Mouse (Mus musculus) gastrocnemius, adult 18-20 months (tissue): Measurements from ENCODE around the gene Il18bp. TPM values are rescaled to one million over a fixed set of nuclear protein-coding genes. Genes with fewer than 3 reads are reported as not detected.
A peak's percentile ranks its signal among the peaks of the same experiment; 100 is the strongest.

Source experiments
- DNase-seq: peaks from one replicate; pipeline ENCODE4 v3.0.0; 2021; ENCODE audit warnings: low spot score
- total RNA-seq, 2 experiments: library from RNA; stranded (reverse); gene quantifications; 2 replicates each; pipeline ENCODE4 v1.2.3; 2021

Il18bp gene
- total RNA-seq, 2 experiments from 2014 or later = 1.5 to 2.3 TPM

DNA sequence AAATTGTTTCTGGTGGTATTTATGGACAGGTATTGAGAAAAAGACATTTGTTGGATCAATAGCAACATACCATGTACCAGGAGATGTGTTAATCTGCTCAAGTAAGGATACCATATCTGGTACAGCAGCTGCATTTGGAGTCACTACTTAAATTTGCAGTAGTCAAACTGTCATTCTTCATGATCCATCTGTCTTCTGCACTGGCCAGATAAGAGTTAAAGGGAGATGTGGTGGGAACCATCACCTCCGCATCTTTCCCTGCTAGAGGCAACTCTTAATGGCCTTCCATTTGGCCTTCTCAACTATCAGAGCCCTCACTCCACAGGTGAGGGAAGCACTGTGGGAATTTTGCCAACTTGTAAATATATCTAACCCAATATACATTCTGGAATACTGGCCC lies 12.0 kb downstream of the Il18bp start:
- no peak for DNase-seq

DNA sequence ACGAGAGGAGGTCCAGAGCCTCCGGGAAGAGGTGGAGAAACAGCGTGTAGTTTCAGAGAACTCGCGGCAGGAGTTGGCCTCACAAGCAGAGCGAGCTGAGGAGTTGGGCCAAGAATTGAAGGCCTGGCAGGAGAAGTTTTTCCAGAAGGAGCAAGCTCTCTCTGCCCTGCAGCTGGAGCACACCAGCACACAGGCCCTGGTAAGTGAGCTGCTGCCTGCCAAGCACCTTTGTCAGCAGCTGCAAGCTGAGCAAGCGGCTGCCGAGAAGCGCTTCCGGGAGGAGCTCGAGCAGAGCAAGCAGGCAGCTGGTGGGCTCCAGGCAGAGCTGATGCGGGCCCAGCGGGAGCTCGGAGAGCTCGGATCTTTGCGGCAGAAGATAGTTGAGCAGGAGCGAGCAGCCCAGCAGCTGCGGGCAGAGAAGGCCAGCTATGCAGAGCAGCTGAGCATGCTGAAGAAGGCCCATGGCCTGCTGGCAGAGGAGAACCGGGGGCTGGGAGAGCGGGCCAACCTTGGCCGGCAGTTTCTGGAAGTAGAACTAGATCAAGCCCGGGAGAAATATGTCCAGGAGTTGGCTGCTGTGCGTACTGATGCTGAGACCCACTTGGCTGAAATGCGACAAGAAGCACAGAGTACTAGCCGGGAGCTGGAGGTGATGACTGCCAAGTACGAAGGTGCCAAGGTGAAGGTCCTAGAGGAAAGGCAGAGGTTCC lies 17.4 kb downstream of the Il18bp start:
- DNase-seq = peak; percentile 63

DNA sequence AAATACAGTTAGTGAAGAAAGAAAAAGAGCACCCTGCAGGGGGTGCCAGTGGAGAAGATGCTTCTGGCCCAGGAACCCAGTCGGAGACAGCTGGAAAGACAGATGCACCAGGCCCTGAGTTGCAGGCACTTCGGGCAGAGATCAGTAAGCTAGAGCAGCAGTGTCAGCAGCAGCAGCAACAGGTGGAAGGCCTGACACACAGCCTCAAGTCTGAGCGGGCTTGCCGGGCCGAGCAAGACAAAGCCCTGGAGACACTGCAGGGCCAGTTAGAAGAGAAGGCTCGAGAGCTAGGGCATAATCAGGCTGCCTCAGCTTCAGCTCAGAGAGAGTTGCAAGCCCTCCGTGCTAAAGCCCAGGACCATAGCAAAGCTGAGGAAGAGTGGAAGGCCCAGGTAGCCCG lies 18.2 kb downstream of the Il18bp start:
- no peak for DNase-seq

DNA sequence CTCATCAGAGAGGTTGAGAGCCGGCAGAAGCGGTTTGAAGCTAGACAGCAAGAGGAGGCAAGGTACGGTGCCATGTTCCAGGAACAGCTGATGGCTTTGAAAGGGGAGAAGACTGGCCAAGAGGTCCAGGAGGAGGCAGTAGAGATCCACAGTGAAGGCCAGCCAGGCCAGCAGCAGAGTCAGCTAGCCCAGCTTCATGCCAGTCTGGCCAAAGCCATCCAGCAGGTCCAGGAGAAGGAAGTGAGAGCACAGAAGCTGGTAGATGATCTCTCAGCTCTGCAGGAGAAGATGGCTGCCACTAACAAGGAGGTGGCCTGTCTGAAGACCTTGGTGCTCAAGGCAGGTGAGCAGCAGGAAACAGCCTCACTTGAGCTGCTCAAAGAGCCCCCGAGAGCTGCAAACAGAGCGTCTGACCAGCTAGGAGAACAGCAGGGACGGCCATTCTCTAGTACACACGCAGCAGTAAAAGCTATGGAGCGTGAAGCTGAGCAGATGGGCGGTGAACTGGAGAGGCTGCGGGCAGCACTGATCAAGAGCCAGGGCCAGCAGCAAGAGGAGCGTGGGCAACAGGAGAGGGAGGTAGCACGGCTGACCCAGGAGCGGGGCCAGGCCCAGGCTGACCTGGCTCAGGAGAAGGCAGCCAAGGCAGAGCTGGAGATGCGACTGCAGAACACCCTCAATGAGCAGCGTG lies 18.9 kb downstream of the Il18bp start:
- DNase-seq = no peak

DNA sequence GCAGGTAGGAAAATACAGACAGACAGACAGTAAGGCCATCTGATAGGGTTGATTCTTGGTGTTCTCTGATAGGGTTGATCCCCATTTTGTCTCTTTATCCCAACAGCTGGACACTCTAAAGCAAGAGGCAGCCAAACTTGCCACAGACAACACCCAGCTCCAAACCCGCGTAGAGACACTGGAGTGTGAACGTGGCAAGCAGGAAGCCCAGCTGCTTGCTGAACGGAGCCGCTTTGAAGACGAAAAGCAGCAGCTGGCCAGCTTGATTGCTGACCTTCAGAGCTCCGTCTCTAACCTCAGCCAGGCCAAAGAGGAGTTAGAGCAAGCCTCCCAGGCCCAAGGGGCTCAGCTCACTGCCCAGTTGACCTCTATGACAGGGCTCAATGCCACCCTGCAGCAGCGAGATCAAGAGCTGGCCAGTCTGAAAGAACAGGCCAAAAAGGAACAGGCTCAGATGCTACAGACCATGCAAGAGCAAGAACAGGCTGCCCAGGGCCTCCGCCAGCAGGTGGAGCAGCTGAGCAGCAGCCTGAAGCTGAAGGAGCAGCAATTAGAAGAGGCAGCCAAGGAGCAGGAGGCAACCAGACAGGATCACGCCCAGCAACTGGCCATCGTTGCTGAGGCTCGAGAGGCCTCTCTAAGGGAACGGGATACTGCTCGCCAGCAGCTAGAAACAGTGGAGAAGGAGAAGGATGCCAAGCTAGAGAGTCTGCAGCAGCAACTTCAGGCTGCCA lies 20.1 kb downstream of the Il18bp start:
- DNase-seq = peak; percentile 92

DNA sequence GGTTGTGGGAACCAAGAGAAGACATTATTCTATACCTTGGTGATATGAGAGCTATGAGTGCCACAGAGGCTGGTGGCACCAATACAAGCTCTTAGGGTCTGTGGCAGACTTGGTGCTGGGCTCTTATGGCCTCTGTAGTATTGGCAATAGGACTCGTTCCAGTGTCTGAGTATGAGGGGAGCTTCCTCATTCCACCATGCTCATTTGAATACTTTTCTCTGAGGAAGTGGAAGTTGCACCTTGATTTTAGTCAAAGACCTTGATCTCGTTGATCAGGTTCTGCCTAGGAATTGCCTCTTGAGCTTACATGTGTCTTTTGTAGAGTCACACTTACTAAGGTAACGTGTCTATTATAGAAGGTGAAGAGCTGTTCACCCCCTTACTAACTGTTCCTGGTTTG lies 24.2 kb downstream of the Il18bp start:
- no peak for DNase-seq

DNA sequence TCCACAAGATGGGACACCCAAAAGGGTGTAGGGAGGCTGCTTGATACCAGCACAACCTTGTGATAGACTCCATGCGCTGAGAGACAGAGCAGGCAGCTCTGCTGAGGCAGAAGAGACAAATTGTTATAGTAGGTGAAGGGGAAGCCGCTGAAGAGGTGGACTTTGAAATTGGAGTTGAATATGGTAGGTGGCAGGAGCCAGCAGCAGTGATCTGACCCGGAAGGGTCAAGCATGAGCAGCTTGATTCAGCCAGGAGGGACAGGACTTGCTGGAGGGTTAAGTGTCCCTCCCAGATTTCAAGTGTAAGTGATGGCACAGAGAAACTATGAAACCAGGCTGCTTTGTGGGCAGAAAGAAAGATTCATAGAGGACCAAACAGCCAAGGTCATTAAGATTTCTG lies 33.4 kb downstream of the Il18bp start:
- DNase-seq = no peak

DNA sequence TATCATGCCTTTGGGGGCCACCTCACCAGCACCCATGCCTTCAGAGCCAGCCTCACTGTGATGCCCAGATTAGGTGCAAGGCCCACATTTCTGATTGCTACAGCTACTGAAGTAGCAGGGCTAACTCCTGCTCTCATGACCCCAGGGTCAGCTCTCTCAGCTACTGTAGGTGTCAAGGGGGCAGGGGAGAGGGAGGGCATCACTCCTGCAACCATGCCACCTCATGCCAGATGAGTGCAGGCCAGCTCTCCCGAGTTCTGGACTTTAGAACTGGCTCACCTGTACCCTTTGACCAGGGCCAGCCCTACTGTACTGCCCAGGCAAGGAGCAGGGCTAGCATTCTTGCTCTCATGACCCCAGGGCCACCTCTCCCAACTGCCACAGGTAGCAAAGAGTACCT lies 35.8 kb downstream of the Il18bp start:
- DNase-seq = no peak

DNA sequence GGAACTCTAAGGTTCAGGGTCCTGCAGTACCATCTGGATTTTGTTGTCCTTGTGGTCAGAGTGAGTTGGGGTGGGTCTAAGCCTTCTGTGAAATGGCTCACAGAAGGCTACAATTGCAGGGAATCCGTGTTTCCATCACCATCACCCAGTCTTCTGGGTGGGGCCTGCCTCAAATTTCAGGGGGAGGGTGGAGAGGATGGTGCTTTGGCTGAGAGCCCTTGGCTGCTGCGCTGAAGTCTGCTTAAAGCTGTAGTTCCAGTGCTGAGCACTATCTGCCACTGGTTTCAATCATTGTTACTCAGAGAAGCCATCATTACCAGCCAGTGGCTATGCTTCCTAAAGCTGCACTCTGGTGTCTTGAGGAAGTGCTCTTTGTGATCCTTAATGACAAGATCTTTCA lies 44.0 kb downstream of the Il18bp start:
- peak; percentile 77 for DNase-seq

DNA sequence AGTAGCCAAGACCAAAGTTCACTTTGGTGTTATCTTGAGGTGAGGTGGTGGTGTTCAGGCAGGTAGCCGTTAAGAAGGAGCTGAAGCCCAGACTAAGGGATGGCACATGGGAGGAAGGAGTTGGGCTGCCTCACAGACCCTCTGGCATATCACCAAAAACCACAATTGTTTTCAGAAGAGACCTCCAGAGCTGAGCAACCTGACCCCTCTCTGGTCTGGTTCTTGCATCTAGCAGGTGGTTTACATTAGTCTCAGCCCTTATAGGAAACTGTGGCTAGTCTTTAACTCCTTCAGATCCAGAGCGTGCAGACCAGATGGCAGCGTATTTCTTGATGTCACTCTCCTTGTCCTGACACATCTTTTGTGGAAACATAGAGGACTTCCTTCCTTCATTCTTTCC lies 44.8 kb downstream of the Il18bp start:
- DNase-seq = no peak

DNA sequence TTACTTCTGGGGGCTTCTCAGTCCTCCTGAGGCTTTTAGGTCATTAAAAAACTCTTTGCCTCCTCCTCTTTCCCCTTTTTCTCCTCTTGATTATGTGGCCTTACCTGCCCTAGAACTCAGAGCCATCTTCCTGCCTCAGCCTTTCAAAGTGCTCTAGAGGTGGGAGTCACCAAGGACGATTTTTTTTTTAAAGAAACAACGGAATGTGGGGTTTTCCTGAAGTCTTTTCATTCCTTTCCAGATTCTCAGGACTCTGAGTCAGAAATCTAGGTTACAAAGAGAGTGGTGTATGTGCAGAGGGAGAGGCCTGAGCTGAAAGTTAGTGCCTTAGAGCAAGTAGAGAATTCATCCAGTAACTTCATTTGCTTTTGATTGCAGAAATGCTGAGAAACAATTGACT lies 46.8 kb downstream of the Il18bp start:
- DNase-seq = no peak

DNA sequence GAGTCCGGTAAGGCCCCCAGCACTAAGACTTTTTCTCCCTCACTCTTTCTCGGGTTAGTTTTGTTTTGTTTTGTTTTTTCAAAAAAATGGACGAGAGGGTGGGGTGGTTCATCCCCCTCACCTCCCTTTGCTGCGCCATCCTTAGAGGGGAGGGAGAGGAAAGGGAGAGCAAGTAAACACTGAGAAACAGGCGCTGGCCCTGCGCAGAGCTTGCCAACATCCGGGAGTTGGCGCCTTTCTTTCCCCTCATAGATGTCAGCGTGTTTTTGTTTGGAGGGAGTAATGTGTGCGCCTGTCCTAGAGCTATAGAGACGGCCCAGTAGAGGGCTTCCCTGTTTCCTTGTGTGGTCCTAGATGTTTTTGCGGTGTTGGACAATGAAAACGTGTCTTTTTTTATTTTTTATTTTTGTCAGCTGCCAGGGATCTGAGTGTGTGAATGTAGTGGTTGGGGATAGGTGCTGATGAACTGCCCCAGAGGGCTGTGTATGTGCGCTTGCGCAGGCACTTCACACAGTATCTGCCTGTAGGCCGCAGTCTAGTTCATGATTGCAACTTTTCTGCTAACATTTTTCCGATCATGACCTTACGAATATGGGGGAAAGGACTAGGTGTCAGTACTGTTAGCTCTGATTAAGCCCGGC lies 47.5 kb downstream of the Il18bp start:
- peak; percentile 76 for DNase-seq

DNA sequence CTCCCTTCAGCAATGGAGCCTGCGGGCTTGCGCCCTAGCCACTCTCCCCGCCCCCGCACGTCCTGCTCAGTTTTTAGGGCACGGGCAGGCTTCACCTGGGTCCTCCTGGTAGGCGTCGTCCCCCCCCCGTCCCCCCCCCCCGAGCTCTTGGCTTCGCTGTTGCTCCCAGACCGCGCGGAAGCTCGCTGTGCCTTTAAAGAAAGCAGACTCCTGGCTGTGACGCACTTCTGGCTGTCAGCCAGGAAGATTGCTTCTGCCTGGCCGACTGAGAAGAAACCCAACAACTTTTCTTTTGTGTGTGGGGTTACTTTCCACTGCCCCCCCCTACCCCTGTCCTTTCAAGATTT lies 48.1 kb downstream of the Il18bp start:
- peak; percentile 93 for DNase-seq

DNA sequence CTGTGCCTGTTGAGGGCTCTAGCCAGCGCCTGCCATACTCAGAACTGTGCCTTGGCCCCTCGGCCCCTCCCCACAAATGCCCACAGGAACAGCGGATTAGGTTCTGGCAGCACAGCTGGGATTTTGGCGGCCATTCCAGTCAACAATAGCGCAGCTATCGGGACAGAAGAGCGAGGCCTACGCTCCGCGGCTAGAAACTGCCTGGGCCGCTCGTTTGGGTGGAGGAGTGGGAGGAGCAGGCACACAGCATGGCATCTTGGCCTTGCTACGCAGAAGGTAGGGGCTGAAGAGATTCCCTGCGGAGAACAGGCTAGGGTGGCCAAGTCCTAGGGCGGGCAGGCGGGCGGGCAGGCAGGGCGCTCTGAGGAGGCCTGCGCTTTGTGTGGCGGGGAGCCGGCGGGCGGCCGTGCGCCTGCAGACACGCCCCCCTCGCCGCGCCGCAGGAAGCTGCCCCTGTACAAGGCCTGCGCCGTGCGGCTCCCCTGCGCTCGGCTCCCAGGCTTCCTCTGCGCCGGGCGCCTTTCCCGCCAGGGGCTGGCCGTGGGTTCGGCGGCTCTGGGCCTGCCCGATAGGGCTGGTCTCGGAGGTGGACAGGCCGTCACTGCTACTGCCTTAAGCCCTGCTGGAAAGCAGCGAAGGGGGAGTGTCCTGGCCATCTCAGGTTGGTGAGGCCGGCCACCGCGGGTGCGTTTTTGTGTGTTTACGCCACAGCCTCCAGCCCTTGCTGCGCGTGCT lies 48.6 kb downstream of the Il18bp start:
- DNase-seq = peak; percentile 74

DNA sequence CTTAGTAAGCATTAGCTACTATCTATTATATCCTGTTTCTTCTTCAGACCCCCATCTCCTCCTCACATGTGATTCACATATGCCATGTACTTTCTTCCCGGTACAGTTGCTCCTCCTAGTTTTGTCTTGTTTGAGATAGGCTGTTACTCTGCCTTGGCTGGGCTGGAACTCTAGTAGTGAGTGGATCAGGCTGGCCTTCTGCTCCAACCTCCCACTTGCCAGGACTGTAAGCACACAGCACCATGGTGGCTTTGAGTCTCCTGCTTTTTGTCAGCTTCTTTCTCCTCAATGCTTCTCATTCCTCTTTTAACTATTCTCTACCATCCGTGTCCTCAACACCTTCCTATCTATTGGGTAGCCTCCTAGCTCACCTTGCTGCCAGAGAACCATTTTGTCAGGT lies 49.7 kb downstream of the Il18bp start:
- no peak for DNase-seq

DNA sequence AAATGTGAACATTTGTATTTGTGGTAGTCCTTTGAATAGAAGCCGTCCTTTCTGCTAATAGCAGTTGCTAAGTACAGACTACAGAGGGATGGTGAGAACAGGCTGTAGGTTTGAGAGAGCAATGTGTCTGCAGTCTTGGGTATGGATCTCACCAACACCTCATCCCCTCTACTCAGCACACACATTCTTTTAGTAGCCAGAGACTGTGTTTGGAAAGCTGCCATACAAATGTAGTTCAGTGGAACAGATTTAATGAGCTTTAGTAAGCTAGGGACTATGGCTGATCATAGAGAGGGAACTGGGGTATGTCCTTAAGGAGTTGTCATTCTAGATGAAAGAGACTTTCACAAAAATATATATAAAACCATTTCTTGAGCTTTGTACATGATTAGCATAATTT lies 51.2 kb downstream of the Il18bp start:
- no peak for DNase-seq

DNA sequence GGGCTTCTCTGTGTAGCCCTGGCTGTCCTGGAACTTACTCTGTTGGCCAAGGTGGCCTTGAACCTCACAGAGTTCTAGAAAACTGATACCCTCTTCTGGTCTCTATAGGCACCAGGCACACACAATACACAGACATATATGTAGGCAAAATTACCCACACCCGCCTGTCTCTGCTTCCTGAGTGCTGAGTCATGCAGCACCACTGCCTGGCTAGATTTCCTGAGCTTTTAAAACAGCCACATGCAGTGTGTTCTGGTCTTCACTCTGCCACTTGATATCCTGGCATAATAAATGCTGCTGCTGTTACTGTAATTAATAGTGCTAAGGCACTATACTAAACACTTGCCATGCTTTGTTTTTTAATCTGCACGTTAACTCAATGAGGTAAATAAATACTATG lies 52.9 kb downstream of the Il18bp start:
- DNase-seq = no peak
